Mouse (Mus musculus): ENCODE results near the gene Etv4. TPM values are rescaled to one million over a fixed set of nuclear protein-coding genes. Genes with fewer than 3 reads are reported as not detected.
A peak's percentile ranks its signal among the peaks of the same experiment; 100 is the strongest.

Gene Etv4
- polyA plus RNA-seq, 1 experiment from 2014 or later: 52.9 TPM

GRCm38 (mm10) chr11:101798083-101798482, 12.9 kb upstream of the Etv4 start:
- no peak overlapping the region for H3K4me2 ChIP-seq (replicated peaks; ENCODE audit: low read depth, low read length)
- H3K27ac ChIP-seq (ENCODE audit: low read depth, low read length): no peak overlapping the region
- H3K9ac ChIP-seq (ENCODE audit: low read depth, low read length): no peak overlapping the region
- no peak overlapping the region for H3K4me3 ChIP-seq (ENCODE audit: low read length)
- 0 out of 2 replicates have a peak, but pooled peaks cover 5% of the 10 kb centered on the region for H3K27me3 ChIP-seq (ENCODE audit: control insufficient read depth, insufficient read depth, low read length)
- WGBS: 39% methylated on average over 8 of the region's 8 CpGs
- no peaks in the 10 kb centered on the region for H3K9me3 ChIP-seq (ENCODE audit: control insufficient read depth, low read length)
- no peaks in the 10 kb centered on the region for H3K36me3 ChIP-seq (ENCODE audit: control insufficient read depth, insufficient read depth, low read length)
- ATAC-seq (ENCODE audit: low FRiP score, low TSS enrichment): no peak
- peaks cover 11% of the 10 kb centered on the region; the same call in 1 of the 2 replicates for H3K4me1 ChIP-seq (ENCODE audit: control insufficient read depth, insufficient read depth, low read length)

DNA sequence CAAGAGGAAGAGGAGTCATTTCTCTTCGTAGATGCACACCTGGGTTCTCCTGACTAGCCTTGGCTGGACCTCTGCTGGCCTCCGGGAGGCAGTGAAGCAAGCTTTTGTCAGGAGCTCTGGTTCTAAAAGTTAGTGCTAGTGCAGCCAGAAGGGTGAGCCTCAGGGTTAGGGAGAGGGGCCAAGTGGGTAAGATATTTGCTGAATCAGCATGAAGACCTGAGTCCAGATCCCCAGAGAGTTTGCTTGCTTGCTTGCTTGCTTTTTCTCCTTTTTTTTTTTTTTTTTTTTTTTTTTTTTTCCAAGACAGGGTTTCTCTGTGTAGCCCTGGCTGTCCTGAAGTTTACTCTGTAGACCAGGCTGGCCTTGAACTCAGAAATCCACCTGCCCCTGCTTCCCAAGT, 12.2 kb upstream of the Etv4 start:
- H3K4me1 ChIP-seq (ENCODE audit: control insufficient read depth, insufficient read depth, low read length): peaks cover 11% of the 10 kb centered on the region; the same call in 1 of the 2 replicates

GRCm38 (mm10) chr11:101790811-101791526, 5.8 kb upstream of the Etv4 start:
- Histone ChIP-seq H3K36me3 (ENCODE audit: control insufficient read depth, insufficient read depth, low read length) (no peaks in the 10 kb centered on the region), H3K4me3 (ENCODE audit: low read length) (no peak overlapping the region), H3K4me2 (replicated peaks; ENCODE audit: low read depth, low read length) (peak overlapping the region; percentile 30), H3K27me3 (ENCODE audit: control insufficient read depth, insufficient read depth, low read length) (peaks cover 12% of the 10 kb centered on the region), H3K4me1 (ENCODE audit: control insufficient read depth, insufficient read depth, low read length) (peaks cover 18% of the 10 kb centered on the region), H3K27ac (ENCODE audit: low read depth, low read length) (peak overlapping the region; percentile 79), H3K9me3 (ENCODE audit: control insufficient read depth, low read length) (no peaks in the 10 kb centered on the region), H3K9ac (ENCODE audit: low read depth, low read length) (no peak overlapping the region)
- ATAC-seq (ENCODE audit: low FRiP score, low TSS enrichment): peak; percentile 70
- WGBS: 25% methylated on average over 19 of the region's 19 CpGs

More for the DNA sequence above, 12.2 kb upstream of the Etv4 start:
- H3K27me3 ChIP-seq (ENCODE audit: control insufficient read depth, insufficient read depth, low read length): 0 out of 2 replicates have a peak, but pooled peaks cover 3% of the 10 kb centered on the region
- WGBS: 82% methylated on average over 2 of the region's 2 CpGs
- no peak overlapping the region for H3K4me2 ChIP-seq (replicated peaks; ENCODE audit: low read depth, low read length)
- H3K27ac ChIP-seq (ENCODE audit: low read depth, low read length): no peak overlapping the region
- ATAC-seq (ENCODE audit: low FRiP score, low TSS enrichment): no peak
- no peaks in the 10 kb centered on the region for H3K9me3 ChIP-seq (ENCODE audit: control insufficient read depth, low read length)
- H3K4me3 ChIP-seq (ENCODE audit: low read length): no peak overlapping the region
- no peaks in the 10 kb centered on the region for H3K36me3 ChIP-seq (ENCODE audit: control insufficient read depth, insufficient read depth, low read length)
- H3K9ac ChIP-seq (ENCODE audit: low read depth, low read length): no peak overlapping the region

- H3K4me1 ChIP-seq (ENCODE audit: control insufficient read depth, insufficient read depth, low read length): peaks cover 23% of the 10 kb centered on the region
Observed at GRCm38 (mm10) chr11:101787432-101787831, 2.3 kb upstream of the Etv4 start.

DNA sequence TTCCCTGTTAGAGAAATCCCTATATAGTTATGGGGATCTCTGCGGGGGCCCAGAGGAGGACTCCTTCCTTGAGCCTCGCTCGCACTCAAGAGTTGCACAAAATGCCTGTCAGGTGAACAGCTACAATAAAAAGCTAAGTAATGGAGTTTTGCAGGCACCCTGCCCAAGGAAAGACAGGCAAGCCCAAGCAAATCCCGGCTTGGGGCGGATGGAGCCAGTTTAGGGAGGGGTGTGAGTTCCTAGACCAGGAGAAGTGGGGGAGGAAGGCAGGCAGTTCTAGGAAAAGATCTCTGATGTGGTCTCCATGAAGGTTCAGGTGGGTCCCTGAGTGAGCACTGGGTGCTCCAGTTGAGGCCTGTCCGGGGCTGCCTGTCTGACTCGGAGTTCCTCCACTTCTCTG, 1.5 kb upstream of the Etv4 start:
- Histone ChIP-seq H3K27me3 (ENCODE audit: control insufficient read depth, insufficient read depth, low read length) (peaks cover 17% of the 10 kb centered on the region), H3K9ac (ENCODE audit: low read depth, low read length) (no peak overlapping the region), H3K27ac (ENCODE audit: low read depth, low read length) (no peak overlapping the region), H3K9me3 (ENCODE audit: control insufficient read depth, low read length) (no peaks in the 10 kb centered on the region), H3K36me3 (ENCODE audit: control insufficient read depth, insufficient read depth, low read length) (no peaks in the 10 kb centered on the region), H3K4me1 (ENCODE audit: control insufficient read depth, insufficient read depth, low read length) (peaks cover 24% of the 10 kb centered on the region), H3K4me3 (ENCODE audit: low read length) (no peak overlapping the region), H3K4me2 (replicated peaks; ENCODE audit: low read depth, low read length) (no peak overlapping the region)
- WGBS: 75% methylated on average over 7 of the region's 7 CpGs
- ATAC-seq (ENCODE audit: low FRiP score, low TSS enrichment): no peak

More at GRCm38 (mm10) chr11:101787432-101787831, 2.3 kb upstream of the Etv4 start:
- ATAC-seq (ENCODE audit: low FRiP score, low TSS enrichment): no peak
- H3K9me3 ChIP-seq (ENCODE audit: control insufficient read depth, low read length): no peaks in the 10 kb centered on the region
- H3K4me2 ChIP-seq (replicated peaks; ENCODE audit: low read depth, low read length): no peak overlapping the region
- H3K27ac ChIP-seq (ENCODE audit: low read depth, low read length): no peak overlapping the region
- H3K4me3 ChIP-seq (ENCODE audit: low read length): no peak overlapping the region
- H3K36me3 ChIP-seq (ENCODE audit: control insufficient read depth, insufficient read depth, low read length): no peaks in the 10 kb centered on the region
- H3K9ac ChIP-seq (ENCODE audit: low read depth, low read length): no peak overlapping the region
- WGBS: 72% methylated on average over 1 of the region's 1 CpGs
- peaks cover 17% of the 10 kb centered on the region for H3K27me3 ChIP-seq (ENCODE audit: control insufficient read depth, insufficient read depth, low read length)

DNA sequence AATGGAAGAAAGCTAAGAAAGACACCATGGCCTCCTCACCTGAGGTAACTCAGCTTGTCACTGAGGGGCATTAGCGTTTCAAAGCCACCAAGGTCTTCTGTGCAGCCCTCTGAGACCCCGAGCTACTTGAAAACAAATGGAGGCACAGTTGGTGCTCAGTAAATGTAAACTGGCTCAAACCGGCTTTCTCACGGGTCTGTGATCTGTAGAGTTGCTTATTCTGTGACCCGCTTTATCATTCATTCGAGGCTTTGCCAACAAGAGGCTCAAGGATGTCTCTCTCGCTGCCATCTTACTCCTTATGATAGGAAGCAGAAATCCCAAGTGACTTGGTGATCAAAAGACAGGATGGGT, 658 bp upstream of the Etv4 start:
- Histone ChIP-seq H3K9me3 (ENCODE audit: control insufficient read depth, low read length) (no peaks in the 10 kb centered on the region), H3K4me2 (replicated peaks; ENCODE audit: low read depth, low read length) (peak overlapping the region; percentile 51), H3K36me3 (ENCODE audit: control insufficient read depth, insufficient read depth, low read length) (no peaks in the 10 kb centered on the region), H3K9ac (ENCODE audit: low read depth, low read length) (peak overlapping the region; percentile 52), H3K27me3 (ENCODE audit: control insufficient read depth, insufficient read depth, low read length) (peaks cover 17% of the 10 kb centered on the region), H3K27ac (ENCODE audit: low read depth, low read length) (peak overlapping the region; percentile 67; the same call in 1 of the 2 replicates), H3K4me3 (ENCODE audit: low read length) (peak overlapping the region; percentile 55), H3K4me1 (ENCODE audit: control insufficient read depth, insufficient read depth, low read length) (peaks cover 20% of the 10 kb centered on the region)
- 12% methylated on average over 7 of the region's 7 CpGs for WGBS
- ATAC-seq (ENCODE audit: low FRiP score, low TSS enrichment): no peak

GRCm38 (mm10) chr11:101784488-101785142, 556 bp downstream of the Etv4 start:
- H3K27ac ChIP-seq (ENCODE audit: low read depth, low read length): peak overlapping the region; percentile 96
- no peaks in the 10 kb centered on the region for H3K9me3 ChIP-seq (ENCODE audit: control insufficient read depth, low read length)
- WGBS: 0% methylated on average over 62 of the region's 67 CpGs
- peak overlapping the region; percentile 55 for H3K4me3 ChIP-seq (ENCODE audit: low read length)
- 0 out of 2 replicates have a peak, but pooled peaks cover 11% of the 10 kb centered on the region for H3K4me1 ChIP-seq (ENCODE audit: control insufficient read depth, insufficient read depth, low read length)
- ATAC-seq (ENCODE audit: low FRiP score, low TSS enrichment): peak; percentile 69
- H3K27me3 ChIP-seq (ENCODE audit: control insufficient read depth, insufficient read depth, low read length): peaks cover 17% of the 10 kb centered on the region
- H3K36me3 ChIP-seq (ENCODE audit: control insufficient read depth, insufficient read depth, low read length): no peaks in the 10 kb centered on the region
- peak overlapping the region; percentile 70 for H3K9ac ChIP-seq (ENCODE audit: low read depth, low read length)
- H3K4me2 ChIP-seq (replicated peaks; ENCODE audit: low read depth, low read length): peak overlapping the region; percentile 51

DNA sequence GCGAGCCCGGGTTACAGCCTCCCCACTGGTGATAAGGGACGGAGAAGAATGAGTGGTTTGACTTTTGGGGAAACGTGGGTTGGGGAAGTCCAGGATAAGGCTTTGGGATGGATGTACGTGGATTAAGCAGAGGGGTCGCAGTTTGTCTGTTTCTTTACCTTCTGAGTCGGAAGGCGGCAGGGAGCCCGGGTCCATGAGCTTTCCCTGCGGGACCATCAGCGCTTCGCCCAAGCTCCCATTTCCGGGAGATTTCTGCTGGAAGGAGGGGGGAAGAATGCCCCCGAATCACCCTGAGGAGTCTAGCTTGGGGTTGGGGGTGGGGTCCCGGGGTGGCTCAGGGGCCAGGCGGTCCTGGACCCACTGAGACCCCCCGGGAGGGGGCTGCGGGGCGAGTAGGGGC, 1.1 kb downstream of the Etv4 start:
- Histone ChIP-seq H3K4me2 (replicated peaks; ENCODE audit: low read depth, low read length) (peak overlapping the region; percentile 51), H3K9me3 (ENCODE audit: control insufficient read depth, low read length) (no peaks in the 10 kb centered on the region), H3K27me3 (ENCODE audit: control insufficient read depth, insufficient read depth, low read length) (peaks cover 17% of the 10 kb centered on the region), H3K9ac (ENCODE audit: low read depth, low read length) (peak overlapping the region; percentile 70), H3K36me3 (ENCODE audit: control insufficient read depth, insufficient read depth, low read length) (no peaks in the 10 kb centered on the region), H3K4me1 (ENCODE audit: control insufficient read depth, insufficient read depth, low read length) (0 out of 2 replicates have a peak, but pooled peaks cover 11% of the 10 kb centered on the region), H3K4me3 (ENCODE audit: low read length) (peak overlapping the region; percentile 55), H3K27ac (ENCODE audit: low read depth, low read length) (peak overlapping the region; percentile 96)
- peak; percentile 29 for ATAC-seq (ENCODE audit: low FRiP score, low TSS enrichment)
- 2% methylated on average over 19 of the region's 19 CpGs for WGBS

GRCm38 (mm10) chr11:101783584-101783983, 1.6 kb downstream of the Etv4 start:
- Histone ChIP-seq H3K4me2 (replicated peaks; ENCODE audit: low read depth, low read length) (peak overlapping the region; percentile 51), H3K27me3 (ENCODE audit: control insufficient read depth, insufficient read depth, low read length) (peaks cover 17% of the 10 kb centered on the region), H3K4me3 (ENCODE audit: low read length) (peak overlapping the region; percentile 55), H3K9me3 (ENCODE audit: control insufficient read depth, low read length) (no peaks in the 10 kb centered on the region), H3K27ac (ENCODE audit: low read depth, low read length) (no peak overlapping the region), H3K9ac (ENCODE audit: low read depth, low read length) (peak overlapping the region; percentile 70; the same call in 1 of the 2 replicates), H3K36me3 (ENCODE audit: control insufficient read depth, insufficient read depth, low read length) (no peaks in the 10 kb centered on the region), H3K4me1 (ENCODE audit: control insufficient read depth, insufficient read depth, low read length) (0 out of 2 replicates have a peak, but pooled peaks cover 11% of the 10 kb centered on the region)
- 10% methylated on average over 9 of the region's 9 CpGs for WGBS
- no peak for ATAC-seq (ENCODE audit: low FRiP score, low TSS enrichment)

All from kidney, embryonic 14.5 days (tissue).